Mouse (Mus musculus): ENCODE measurements at regions not wholly inside any gene's neighbourhood (a gene's known extent, or its start where the extent isn't known, plus 50 kb on each side); places are given as distances from the start of the nearest gene placed in this dataset.

DNA sequence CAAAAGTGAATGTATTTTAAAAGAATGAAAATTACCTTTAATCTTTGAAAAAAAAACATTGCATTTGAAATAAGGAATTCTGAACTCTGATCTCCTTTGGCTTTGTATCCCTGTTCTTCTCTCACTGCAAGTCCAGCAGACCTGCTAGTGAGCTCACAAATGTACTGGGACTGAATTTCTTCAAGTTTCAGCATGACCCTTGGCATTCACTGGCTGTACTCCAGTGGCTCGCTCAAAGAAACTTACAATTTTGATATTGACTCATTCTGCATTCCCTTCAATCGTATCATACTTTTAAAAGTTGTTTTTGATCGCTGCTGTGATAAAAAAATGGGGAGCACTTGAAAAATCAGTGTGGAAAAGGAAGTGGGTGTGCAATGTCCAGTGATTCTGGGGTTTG, 456.6 kb downstream of the Cd109 start:
- no peak for TF ChIP-seq CHD1 (IDR thresholded peaks at IDR 0.05; ENCODE audit: low read depth, low read length)
- TF ChIP-seq USF2 (conservative IDR thresholded peaks at IDR 0.05; ENCODE audit: low read depth, low read length) = no peak
- TF ChIP-seq PAX5 (IDR thresholded peaks at IDR 0.05; ENCODE audit: low read length) = no peak
- no peak for TF ChIP-seq RAD21 (IDR thresholded peaks at IDR 0.05; ENCODE audit: low read depth, low read length)
- no peak for TF ChIP-seq JUN (IDR thresholded peaks at IDR 0.05; ENCODE audit: insufficient read depth, low read depth, low read length)
- TF ChIP-seq SMC3 (IDR thresholded peaks at IDR 0.05; ENCODE audit: low read depth, low read length) = no peak
- no peak for TF ChIP-seq ELF1 (IDR thresholded peaks at IDR 0.05; ENCODE audit: low read depth, low read length)
- no peak for TF ChIP-seq MYC (IDR thresholded peaks at IDR 0.05; ENCODE audit: low read depth, low read length)
- no peak for TF ChIP-seq MXI1 (IDR thresholded peaks at IDR 0.05; ENCODE audit: low read depth, low read length)
- TF ChIP-seq UBTF (IDR thresholded peaks at IDR 0.05; ENCODE audit: low read depth, low read length) = no peak
- no peak for TF ChIP-seq GABPA (IDR thresholded peaks at IDR 0.05; ENCODE audit: insufficient replicate concordance, low read depth, low read length)
- no peak overlapping the region for H3K9ac ChIP-seq (ENCODE audit: insufficient read depth, low read depth)
- in situ Hi-C loops (cut with MboI; ENCODE audit: low pct_ligation_motif_present, low pct_unique_long_range_greater_than_20kb, low sequenced_read_pairs) = no loop called here

DNA sequence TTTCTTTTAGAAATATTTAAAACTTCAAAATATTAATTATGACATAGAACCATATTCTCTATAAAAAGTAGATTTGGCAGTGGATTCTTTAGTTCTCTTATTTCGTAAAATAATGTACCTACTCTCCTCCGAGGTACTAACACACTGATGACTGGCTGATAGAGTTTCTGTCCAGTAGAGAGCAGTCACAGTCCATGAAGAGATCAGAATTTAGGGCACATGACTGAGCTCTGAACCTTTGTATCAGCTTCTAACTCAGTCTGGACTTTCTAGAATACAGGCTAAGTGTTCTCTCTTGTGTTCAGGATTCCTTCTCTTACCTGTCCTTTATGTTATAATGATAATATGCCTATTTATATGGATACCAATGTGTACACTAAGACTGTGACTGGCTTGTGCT, 494.3 kb downstream of the Cd109 start:
- no peak overlapping the region for H3K4me2 ChIP-seq (ENCODE audit: insufficient read depth, low read depth, poor library complexity, severe bottlenecking)
- no peak overlapping the region for H3K4me3 ChIP-seq (replicated peaks in 1 of 3; ENCODE audit: low read depth in 2 of 3, low read length in 2 of 3, poor library complexity in 1 of 3)
- no peaks in the 10 kb centered on the region for H3K4me1 ChIP-seq (ENCODE audit: control insufficient read depth in 1 of 2, insufficient read depth in 2 of 2)
- in situ Hi-C loops (cut with MboI; ENCODE audit: low pct_ligation_motif_present, low pct_unique_long_range_greater_than_20kb, low sequenced_read_pairs) = no loop called here
- TF ChIP-seq NELFE (IDR thresholded peaks at IDR 0.05; ENCODE audit: low read depth, low read length) (no peak), KAT2A (IDR thresholded peaks at IDR 0.05; ENCODE audit: insufficient replicate concordance, low read length) (no peak), ZC3H11A (IDR thresholded peaks at IDR 0.05; ENCODE audit: low read depth, low read length) (peak; percentile 5; the same call in 1 of the 2 replicates), TCF12 (IDR thresholded peaks at IDR 0.05; ENCODE audit: low read depth, low read length) (no peak), PAX5 (IDR thresholded peaks at IDR 0.05; ENCODE audit: low read length) (no peak), MAFK (IDR thresholded peaks at IDR 0.05; ENCODE audit: insufficient replicate concordance, low read length) (no peak), ZKSCAN1 (IDR thresholded peaks at IDR 0.05; ENCODE audit: borderline replicate concordance, low read depth, low read length) (no peak), USF1 (IDR thresholded peaks at IDR 0.05; ENCODE audit: low read depth, low read length) (no peak), SMC3 (IDR thresholded peaks at IDR 0.05; ENCODE audit: low read depth, low read length) (peak; percentile 64), MXI1 (IDR thresholded peaks at IDR 0.05; ENCODE audit: low read depth, low read length) (no peak), CTCF (conservative IDR thresholded peaks at IDR 0.05 in 1 of 2, IDR thresholded peaks at IDR 0.05 in 1 of 2; ENCODE audit: low read depth in 2 of 2, low read length in 2 of 2) (peak in 1 of 2 experiments; percentile 59; a peak in 2 of 4 replicates), POLR2AphosphoS2 (IDR thresholded peaks at IDR 0.05; ENCODE audit: low read depth, low read length) (no peak), RAD21 (IDR thresholded peaks at IDR 0.05; ENCODE audit: low read depth, low read length) (peak; percentile 73), BHLHE40 (IDR thresholded peaks at IDR 0.05; ENCODE audit: low read depth, low read length) (peak; percentile 17; the same call in 1 of the 2 replicates)
- H3K9me3 ChIP-seq (replicated peaks; ENCODE audit: low read length) = no peaks in the 10 kb centered on the region
- no peak overlapping the region for H3K27ac ChIP-seq (ENCODE audit: insufficient read depth, low read depth)
- no peaks in the 10 kb centered on the region for H3K79me2 ChIP-seq (replicated peaks; ENCODE audit: control insufficient read depth, extremely low read depth, insufficient read depth, poor library complexity, severe bottlenecking)
- H3K36me3 ChIP-seq (replicated peaks in 1 of 2; ENCODE audit: control insufficient read depth in 1 of 2, insufficient read depth in 1 of 2, low read length in 1 of 2) = no peaks in the 10 kb centered on the region
- no peak overlapping the region for H3K9ac ChIP-seq (ENCODE audit: insufficient read depth, low read depth)
- DNase-seq (ENCODE audit: extremely low read depth) = peak; percentile 41
- no peaks in the 10 kb centered on the region for H3K27me3 ChIP-seq (replicated peaks)
- dilution Hi-C loops (cut with MboI; ENCODE audit: extremely low pct_ligation_motif_present, extremely low pct_unique_long_range_greater_than_20kb, low sequenced_read_pairs) = no loop called here

More for the DNA sequence above, 456.6 kb downstream of the Cd109 start:
- dilution Hi-C loops (cut with MboI; ENCODE audit: extremely low pct_ligation_motif_present, extremely low pct_unique_long_range_greater_than_20kb, low sequenced_read_pairs) = no loop called here
- H3K27me3 ChIP-seq (replicated peaks) = no peaks in the 10 kb centered on the region
- no peak for DNase-seq (ENCODE audit: extremely low read depth)
- no peaks in the 10 kb centered on the region for H3K36me3 ChIP-seq (replicated peaks in 1 of 2; ENCODE audit: control insufficient read depth in 1 of 2, insufficient read depth in 1 of 2, low read length in 1 of 2)
- H3K4me3 ChIP-seq (replicated peaks in 1 of 3; ENCODE audit: low read depth in 2 of 3, low read length in 2 of 3, poor library complexity in 1 of 3) = no peak overlapping the region
- H3K4me2 ChIP-seq (ENCODE audit: insufficient read depth, low read depth, poor library complexity, severe bottlenecking) = no peak overlapping the region
- H3K79me2 ChIP-seq (replicated peaks; ENCODE audit: control insufficient read depth, extremely low read depth, insufficient read depth, poor library complexity, severe bottlenecking) = no peaks in the 10 kb centered on the region
- no peaks in the 10 kb centered on the region for H3K9me3 ChIP-seq (replicated peaks; ENCODE audit: low read length)
- H3K4me1 ChIP-seq (ENCODE audit: control insufficient read depth in 1 of 2, insufficient read depth in 2 of 2) = no peaks in the 10 kb centered on the region
- no peak overlapping the region for H3K27ac ChIP-seq (ENCODE audit: insufficient read depth, low read depth)
